Mouse (Mus musculus): ENCODE measurements around the gene Itgam. TPM values are rescaled to one million over a fixed set of nuclear protein-coding genes. Genes with fewer than 3 reads are reported as not detected.
A peak's percentile ranks its signal among the peaks of the same experiment; 100 is the strongest.
"Not testable (repeated sequence)": the region's sequence is repeated elsewhere in the genome, so short reads cannot be mapped to it uniquely, and the experiment has no call there.

Itgam gene
- polyA plus RNA-seq, 1 experiment: 60.8 TPM

DNA sequence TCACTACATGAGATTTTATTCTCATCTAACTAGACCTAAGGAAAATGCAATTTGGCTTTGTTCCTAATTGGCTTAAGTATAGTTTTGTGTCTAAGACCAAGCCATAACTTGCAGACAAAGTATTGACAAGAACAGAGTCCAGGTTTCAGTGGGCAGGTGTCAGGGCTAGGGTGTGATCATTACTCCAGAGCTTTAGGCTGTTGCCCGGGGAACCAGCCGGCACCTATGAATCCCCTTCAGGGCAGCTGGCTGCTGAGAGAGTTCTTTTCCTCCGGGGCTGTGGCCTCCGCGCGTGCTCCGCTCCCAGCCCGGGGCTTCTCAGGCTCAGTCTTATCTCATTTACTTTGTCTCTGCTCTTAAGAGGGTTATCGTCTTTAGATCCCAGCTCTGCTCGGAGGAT is 92.5 kb downstream of the Itgam start:
- no peak overlapping the region for H3K27ac ChIP-seq (ENCODE audit: control insufficient read depth, insufficient read depth, low read depth, low read length, poor library complexity)
- TF ChIP-seq CTCF (IDR thresholded peaks at IDR 0.05; ENCODE audit: control insufficient read depth, insufficient read depth, low read length) (no peak), POLR2A (IDR thresholded peaks at IDR 0.05; ENCODE audit: borderline replicate concordance, control insufficient read depth, low read depth, low read length) (no peak)
- 90% methylated on average over 10 of the region's 10 CpGs for WGBS
- no peak overlapping the region for H3K4me3 ChIP-seq (replicated peaks; ENCODE audit: control insufficient read depth, low read depth, low read length)
- H3K4me1 ChIP-seq (ENCODE audit: control insufficient read depth, insufficient read depth, low read length): no peaks in the 10 kb centered on the region; the same call in 1 of the 2 replicates

DNA sequence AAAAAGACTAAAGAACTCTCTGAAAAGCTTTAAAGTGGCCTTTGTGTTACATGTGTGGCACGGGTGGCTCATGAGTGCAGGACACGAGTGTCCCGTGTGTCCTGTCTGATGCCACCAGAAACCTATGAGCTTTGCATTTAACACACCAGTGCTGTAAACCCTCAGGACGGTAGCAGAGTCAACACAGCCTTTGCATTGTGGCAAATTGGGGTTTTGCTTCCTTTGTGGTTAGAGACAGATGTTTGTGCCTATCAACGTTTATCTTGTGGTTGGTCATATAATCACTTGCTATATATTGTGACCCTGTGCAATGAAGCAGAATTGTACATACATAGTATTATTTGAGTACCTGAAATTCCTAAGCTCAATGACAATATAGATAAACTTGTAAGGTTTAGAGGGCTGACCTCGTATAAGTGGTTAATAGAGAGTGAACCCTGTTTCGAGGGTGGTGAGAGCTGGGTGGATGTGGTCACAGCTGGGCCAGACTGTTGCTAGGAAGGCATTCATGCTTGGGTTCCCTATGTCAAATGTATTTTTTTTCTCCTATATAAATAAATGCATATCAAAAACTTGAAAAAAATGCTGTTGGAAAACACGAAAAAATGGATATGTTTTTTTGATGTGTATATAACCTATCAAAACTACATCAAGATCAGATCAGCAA is 96.4 kb downstream of the Itgam start:
- H3K27ac ChIP-seq (ENCODE audit: control insufficient read depth, insufficient read depth, low read depth, low read length, poor library complexity): peak overlapping the region; percentile 55; the same call in 1 of the 2 replicates
- not testable (repeated sequence) for H3K4me1 ChIP-seq (ENCODE audit: control insufficient read depth, insufficient read depth, low read length); H3K4me3 ChIP-seq (replicated peaks; ENCODE audit: control insufficient read depth, low read depth, low read length)
- 6% methylated on average over 8 of the region's 8 CpGs for WGBS

DNA sequence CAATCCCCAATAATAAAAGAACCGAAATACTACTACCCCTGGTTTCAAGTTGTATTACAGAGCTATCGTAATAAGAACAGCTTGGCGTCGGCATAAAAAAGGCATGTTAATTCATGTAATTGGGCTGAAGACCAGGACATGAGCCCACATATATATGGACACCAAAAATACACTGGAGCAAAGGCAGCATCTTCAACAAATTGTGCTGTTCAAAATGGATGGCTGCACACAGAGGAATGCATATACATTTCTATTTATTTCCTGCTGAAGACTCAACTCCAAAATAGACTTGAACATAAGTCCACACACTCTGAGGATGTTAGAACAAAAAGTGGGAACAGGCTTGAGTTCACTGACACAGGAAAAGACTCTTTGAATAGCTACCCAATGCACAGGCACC is 101.6 kb downstream of the Itgam start:
- no peak for TF ChIP-seq POLR2A (IDR thresholded peaks at IDR 0.05; ENCODE audit: borderline replicate concordance, control insufficient read depth, low read depth, low read length)
- TF ChIP-seq CTCF (IDR thresholded peaks at IDR 0.05; ENCODE audit: control insufficient read depth, insufficient read depth, low read length): no peak
- Histone ChIP-seq H3K4me1 (ENCODE audit: control insufficient read depth, insufficient read depth, low read length) (no peaks in the 10 kb centered on the region; the same call in 1 of the 2 replicates), H3K4me3 (replicated peaks; ENCODE audit: control insufficient read depth, low read depth, low read length) (no peak overlapping the region), H3K27ac (ENCODE audit: control insufficient read depth, insufficient read depth, low read depth, low read length, poor library complexity) (no peak overlapping the region)
- WGBS: 91% methylated on average over 4 of the region's 4 CpGs

DNA sequence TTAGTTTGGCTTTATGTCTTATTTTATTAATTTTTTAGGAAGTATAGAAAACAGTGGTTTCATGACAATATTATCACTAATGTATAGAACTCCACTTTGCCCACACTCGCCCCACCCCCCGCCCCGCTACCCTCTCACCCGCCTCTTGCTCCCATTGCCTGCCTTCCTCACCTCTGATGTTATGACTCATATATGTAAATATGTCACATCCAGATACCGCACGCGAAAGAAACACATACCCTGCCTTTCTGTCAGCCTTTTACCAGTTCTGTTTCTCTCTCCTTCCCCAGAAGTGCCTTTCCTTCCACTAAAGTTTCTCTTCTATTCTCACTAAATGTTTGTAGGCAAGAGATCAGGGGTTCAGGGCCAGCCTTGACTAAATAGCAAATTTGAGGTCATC is 104.0 kb downstream of the Itgam start:
- H3K4me3 ChIP-seq (replicated peaks; ENCODE audit: control insufficient read depth, low read depth, low read length): no peak overlapping the region
- WGBS: 88% methylated on average over 7 of the region's 7 CpGs

More for the DNA sequence above, 104.0 kb downstream of the Itgam start:
- Histone ChIP-seq H3K27ac (ENCODE audit: control insufficient read depth, insufficient read depth, low read depth, low read length, poor library complexity) (no peak overlapping the region), H3K4me1 (ENCODE audit: control insufficient read depth, insufficient read depth, low read length) (no peaks in the 10 kb centered on the region)
- TF ChIP-seq CTCF (IDR thresholded peaks at IDR 0.05; ENCODE audit: control insufficient read depth, insufficient read depth, low read length) (no peak), POLR2A (IDR thresholded peaks at IDR 0.05; ENCODE audit: borderline replicate concordance, control insufficient read depth, low read depth, low read length) (no peak)

Other genes with a start within 250 kb of the Itgam start
- 246 and 342 TPM in 2 replicates for gene Stx4a, start 238.3 kb upstream of the Itgam start, polyA plus RNA-seq (2011; ENCODE audit: insufficient read depth, insufficient read length, low replicate concordance, missing spikeins)
- 1.1 and 1.8 TPM in 2 replicates for gene Stx1b, start 238.1 kb upstream of the Itgam start, polyA plus RNA-seq (2011; ENCODE audit: insufficient read depth, insufficient read length, low replicate concordance, missing spikeins)
- 15.9 and 24.7 TPM in 2 replicates for gene Zfp646, start 186.4 kb upstream of the Itgam start, polyA plus RNA-seq (2011; ENCODE audit: insufficient read depth, insufficient read length, low replicate concordance, missing spikeins)
- gene Zfp668, start 185.8 kb upstream of the Itgam start, polyA plus RNA-seq (2011; ENCODE audit: insufficient read depth, insufficient read length, low replicate concordance, missing spikeins): 4.0 and 8.3 TPM in 2 replicates
- 1.6 TPM in 1 of 2 replicates, not detected in the other for gene Prss53, start 171.7 kb upstream of the Itgam start, polyA plus RNA-seq (2011; ENCODE audit: insufficient read depth, insufficient read length, low replicate concordance, missing spikeins)
- not detected in 2 replicates for gene Gm21974, start 167.2 kb upstream of the Itgam start, polyA plus RNA-seq (2011; ENCODE audit: insufficient read depth, insufficient read length, low replicate concordance, missing spikeins)
- gene Vkorc1, start 167.0 kb upstream of the Itgam start, polyA plus RNA-seq (2011; ENCODE audit: insufficient read depth, insufficient read length, low replicate concordance, missing spikeins): 15.1 and 22.3 TPM in 2 replicates
- 42.4 and 66.8 TPM in 2 replicates for gene Bckdk, start 158.6 kb upstream of the Itgam start, polyA plus RNA-seq (2011; ENCODE audit: insufficient read depth, insufficient read length, low replicate concordance, missing spikeins)
- 14.5 and 15.7 TPM in 2 replicates for gene Kat8, start 150.1 kb upstream of the Itgam start, polyA plus RNA-seq (2011; ENCODE audit: insufficient read depth, insufficient read length, low replicate concordance, missing spikeins)
- gene Prss8, start 132.5 kb upstream of the Itgam start, polyA plus RNA-seq (2011; ENCODE audit: insufficient read depth, insufficient read length, low replicate concordance, missing spikeins): 1.8 TPM in 1 of 2 replicates, not detected in the other
- gene Prss36, start 115.9 kb upstream of the Itgam start, polyA plus RNA-seq (2011; ENCODE audit: insufficient read depth, insufficient read length, low replicate concordance, missing spikeins): 1.3 and 4.3 TPM in 2 replicates
- 627 and 763 TPM in 2 replicates for gene Fus, start 95.2 kb upstream of the Itgam start, polyA plus RNA-seq (2011; ENCODE audit: insufficient read depth, insufficient read length, low replicate concordance, missing spikeins)
- 17.7 and 19.9 TPM in 2 replicates for gene Pycard, start 68.8 kb upstream of the Itgam start, polyA plus RNA-seq (2011; ENCODE audit: insufficient read depth, insufficient read length, low replicate concordance, missing spikeins)
- gene Trim72, start 58.7 kb upstream of the Itgam start, polyA plus RNA-seq (2011; ENCODE audit: insufficient read depth, insufficient read length, low replicate concordance, missing spikeins): 0.45 and 1.1 TPM in 2 replicates
- gene Gm49368, start within 50 bp of the Itgam start, polyA plus RNA-seq (2011; ENCODE audit: insufficient read depth, insufficient read length, low replicate concordance, missing spikeins): 8.2 and 16.7 TPM in 2 replicates
- 1.2 and 9.5 TPM in 2 replicates for gene Itgax, start 66.9 kb downstream of the Itgam start, polyA plus RNA-seq (2011; ENCODE audit: insufficient read depth, insufficient read length, low replicate concordance, missing spikeins)
- 5.9 and 9.8 TPM in 2 replicates for gene Itgad, start 91.7 kb downstream of the Itgam start, polyA plus RNA-seq (2011; ENCODE audit: insufficient read depth, insufficient read length, low replicate concordance, missing spikeins)
- 8.4 TPM in 1 of 2 replicates, not detected in the other for gene Cox6a2, start 143.7 kb downstream of the Itgam start, polyA plus RNA-seq (2011; ENCODE audit: insufficient read depth, insufficient read length, low replicate concordance, missing spikeins)
- gene Armc5, start 174.7 kb downstream of the Itgam start, polyA plus RNA-seq (2011; ENCODE audit: insufficient read depth, insufficient read length, low replicate concordance, missing spikeins): 8.9 and 13.8 TPM in 2 replicates
- 1.3 and 4.7 TPM in 2 replicates for gene 9130023H24Rik, start 175.4 kb downstream of the Itgam start, polyA plus RNA-seq (2011; ENCODE audit: insufficient read depth, insufficient read length, low replicate concordance, missing spikeins)
- 13.9 and 22.2 TPM in 2 replicates for gene Tgfb1i1, start 184.2 kb downstream of the Itgam start, polyA plus RNA-seq (2011; ENCODE audit: insufficient read depth, insufficient read length, low replicate concordance, missing spikeins)
- 2.0 and 3.6 TPM in 2 replicates for gene Slc5a2, start 203.0 kb downstream of the Itgam start, polyA plus RNA-seq (2011; ENCODE audit: insufficient read depth, insufficient read length, low replicate concordance, missing spikeins)
- gene BC017158, start 235.5 kb downstream of the Itgam start, polyA plus RNA-seq (2011; ENCODE audit: insufficient read depth, insufficient read length, low replicate concordance, missing spikeins): 20.0 and 37.3 TPM in 2 replicates